Mouse (Mus musculus) MEL (cell line): ENCODE results near the gene C3ar1. TPM values are rescaled to one million over a fixed set of nuclear protein-coding genes. Genes with fewer than 3 reads are reported as not detected.

Experiments used
- DNase-seq: peaks from one replicate; pipeline ENCODE4 v3.0.0; 2011; ENCODE audit warnings: low read depth, low spot score
- H3K27ac ChIP-seq: 2 replicates; pipeline ENCODE4 v1.5.1; 2012; ENCODE audit warnings: low read depth, mild to moderate bottlenecking, control low read depth, low read length, moderate library complexity; ENCODE audit not compliant: control insufficient read depth
- H3K27me3 ChIP-seq, 2 experiments: fragments of 150-350 bp in 1 of 2; sonication (generic) in 1 of 2; 2 replicates each; pipeline ENCODE4 v1.6.1; 2012; ENCODE audit warnings: low read length in 2 of 2, mild to moderate bottlenecking in 2 of 2, improper control_type of control experiment in 1 of 2, moderate library complexity in 1 of 2; ENCODE audit not compliant: insufficient read depth in 2 of 2, control insufficient read depth in 1 of 2
- H3K36me3 ChIP-seq, 2 experiments: 2 replicates each; pipeline ENCODE4 v1.6.1; 2012 to 2014; ENCODE audit warnings: low read length in 2 of 2, improper control_type of control experiment in 1 of 2, inconsistent platforms in 1 of 2, mild to moderate bottlenecking in 1 of 2; ENCODE audit not compliant: insufficient read depth in 2 of 2, control insufficient read depth in 1 of 2
- H3K4me1 ChIP-seq, 2 experiments: fragments of 150-350 bp in 1 of 2; sonication (generic) in 1 of 2; 2 replicates each; pipeline ENCODE4 v1.6.1; 2012; ENCODE audit warnings: low read length in 2 of 2, improper control_type of control experiment in 1 of 2, mild to moderate bottlenecking in 1 of 2; ENCODE audit not compliant: insufficient read depth in 2 of 2, control insufficient read depth in 1 of 2
- H3K4me3 ChIP-seq, 2 experiments: fragments of 150-350 bp in 1 of 2; sonication (generic) in 1 of 2; 2 replicates each; pipeline ENCODE4 v1.5.1; 2012; ENCODE audit warnings: low read depth in 2 of 2, low read length in 2 of 2, mild to moderate bottlenecking in 2 of 2, moderate library complexity in 2 of 2, control low read depth in 1 of 2, improper control_type of control experiment in 1 of 2; ENCODE audit not compliant: control insufficient read depth in 1 of 2, insufficient read depth in 1 of 2
- H3K79me2 ChIP-seq: 2 replicates; pipeline ENCODE4 v1.6.1; 2012; ENCODE audit warnings: mild to moderate bottlenecking, low read length, moderate library complexity; ENCODE audit not compliant: control insufficient read depth, poor library complexity, insufficient read depth
- H3K9ac ChIP-seq: 2 replicates; pipeline ENCODE4 v1.6.1; 2012; ENCODE audit warnings: low read depth, mild to moderate bottlenecking, control low read depth, low read length, moderate library complexity; ENCODE audit not compliant: control insufficient read depth, poor library complexity, severe bottlenecking
- H3K9me3 ChIP-seq: fragments of 150-350 bp; sonication (generic); replicated peaks from 2 replicates; pipeline ENCODE4 v1.6.1; 2012; ENCODE audit warnings: mild to moderate bottlenecking, low read length, improper control_type of control experiment, moderate library complexity; ENCODE audit not compliant: insufficient read depth
- BHLHE40 ChIP-seq: IDR thresholded peaks from 2 replicates; pipeline ENCODE4 v1.6.1; 2012; ENCODE audit warnings: low read depth, mild to moderate bottlenecking, inconsistent platforms, low read length, improper control_type of control experiment, borderline replicate concordance
- CHD1 ChIP-seq: IDR thresholded peaks from 2 replicates; pipeline ENCODE4 v1.6.1; 2012; ENCODE audit warnings: low read depth, mild to moderate bottlenecking, inconsistent platforms, low read length, improper control_type of control experiment
- CHD2 ChIP-seq: IDR thresholded peaks from 2 replicates; pipeline ENCODE4 v1.6.1; 2011; ENCODE audit warnings: low read length, improper control_type of control experiment
- CTCF ChIP-seq, 3 experiments: IDR thresholded peaks in 2 of 3; conservative IDR thresholded peaks in 1 of 3; 2 replicates each; pipeline ENCODE4 v1.5.1; 2011 to 2012; ENCODE audit warnings: low read length in 3 of 3, low read depth in 2 of 3, mild to moderate bottlenecking in 2 of 3, improper control_type of control experiment in 1 of 3, inconsistent platforms in 1 of 3, mixed read lengths in 1 of 3, moderate library complexity in 1 of 3; ENCODE audit not compliant: control insufficient read depth in 1 of 3, insufficient read depth in 1 of 3, poor library complexity in 1 of 3, severe bottlenecking in 1 of 3
- E2F4 ChIP-seq: IDR thresholded peaks from 2 replicates; pipeline ENCODE4 v1.6.1; 2011; ENCODE audit warnings: low read depth, low read length, improper control_type of control experiment, borderline replicate concordance
- ELF1 ChIP-seq: IDR thresholded peaks from 2 replicates; pipeline ENCODE4 v1.6.1; 2014; ENCODE audit warnings: low read depth, mild to moderate bottlenecking, inconsistent platforms, low read length, improper control_type of control experiment, moderate library complexity
- EP300 ChIP-seq, 2 experiments: IDR thresholded peaks; 2 replicates each; pipeline ENCODE4 v1.6.1; 2011; ENCODE audit warnings: improper control_type of control experiment in 2 of 2, low read length in 2 of 2, low read depth in 1 of 2, mild to moderate bottlenecking in 1 of 2
- ETS1 ChIP-seq: IDR thresholded peaks from 2 replicates; pipeline ENCODE4 v1.6.1; 2012; ENCODE audit warnings: low read depth, mild to moderate bottlenecking, inconsistent platforms, low read length, improper control_type of control experiment, moderate library complexity
- GABPA ChIP-seq: IDR thresholded peaks from 2 replicates; pipeline ENCODE4 v1.6.1; 2012; ENCODE audit warnings: low read depth, mild to moderate bottlenecking, inconsistent platforms, low read length, improper control_type of control experiment, moderate library complexity
- GATA1 ChIP-seq: IDR thresholded peaks from 2 replicates; pipeline ENCODE4 v1.6.1; 2011; ENCODE audit warnings: low read depth, low read length, improper control_type of control experiment
- JUND ChIP-seq: IDR thresholded peaks from 2 replicates; pipeline ENCODE4 v1.6.1; 2011; ENCODE audit warnings: low read depth, mild to moderate bottlenecking, improper control_type of control experiment, low read length
- KAT2A ChIP-seq: conservative IDR thresholded peaks from 2 replicates; pipeline ENCODE4 v1.6.1; 2012; ENCODE audit warnings: low read depth, low read length, improper control_type of control experiment, inconsistent platforms
- MAFK ChIP-seq: IDR thresholded peaks from 2 replicates; pipeline ENCODE4 v1.6.1; 2011; ENCODE audit warnings: low read depth, mild to moderate bottlenecking, low read length, improper control_type of control experiment, borderline replicate concordance
- MAX ChIP-seq: IDR thresholded peaks from 2 replicates; pipeline ENCODE4 v1.6.1; 2011; ENCODE audit warnings: low read length, improper control_type of control experiment
- MAZ ChIP-seq: IDR thresholded peaks from 2 replicates; pipeline ENCODE4 v1.6.1; 2012; ENCODE audit warnings: low read depth, mild to moderate bottlenecking, inconsistent platforms, low read length, improper control_type of control experiment
- MEF2A ChIP-seq: IDR thresholded peaks from 2 replicates; pipeline ENCODE4 v1.6.1; 2014; ENCODE audit warnings: low read depth, mild to moderate bottlenecking, inconsistent platforms, low read length, improper control_type of control experiment; ENCODE audit not compliant: poor library complexity, insufficient replicate concordance, severe bottlenecking; ENCODE audit errors: extremely low read depth
- MYC ChIP-seq: IDR thresholded peaks from 2 replicates; pipeline ENCODE4 v1.6.1; 2011; ENCODE audit warnings: low read depth, mild to moderate bottlenecking, low read length, improper control_type of control experiment, moderate library complexity
- NELFE ChIP-seq: IDR thresholded peaks from 2 replicates; pipeline ENCODE4 v1.6.1; 2011; ENCODE audit warnings: low read depth, low read length, improper control_type of control experiment
- NRF1 ChIP-seq: IDR thresholded peaks from 2 replicates; pipeline ENCODE4 v1.6.1; 2014; ENCODE audit warnings: low read depth, mild to moderate bottlenecking, inconsistent platforms, low read length, improper control_type of control experiment, moderate library complexity; ENCODE audit not compliant: poor library complexity, insufficient read depth, severe bottlenecking
- RAD21 ChIP-seq: IDR thresholded peaks from 2 replicates; pipeline ENCODE4 v1.6.1; 2011; ENCODE audit warnings: mild to moderate bottlenecking, low read depth, low read length, improper control_type of control experiment
- RCOR1 ChIP-seq: IDR thresholded peaks from 2 replicates; pipeline ENCODE4 v1.6.1; 2012; ENCODE audit warnings: low read depth, mild to moderate bottlenecking, inconsistent platforms, low read length, improper control_type of control experiment
- SMC3 ChIP-seq: IDR thresholded peaks from 2 replicates; pipeline ENCODE4 v1.6.1; 2011; ENCODE audit warnings: low read depth, low read length, improper control_type of control experiment
- TAL1 ChIP-seq: IDR thresholded peaks from 2 replicates; pipeline ENCODE4 v1.6.1; 2012; ENCODE audit warnings: mild to moderate bottlenecking, inconsistent platforms, low read length, moderate library complexity, mixed read lengths
- TBP ChIP-seq: IDR thresholded peaks from 2 replicates; pipeline ENCODE4 v1.8.0; 2011; ENCODE audit warnings: low read depth, low read length, improper control_type of control experiment
- USF1 ChIP-seq: IDR thresholded peaks from 2 replicates; pipeline ENCODE4 v1.6.1; 2014; ENCODE audit warnings: low read depth, mild to moderate bottlenecking, inconsistent platforms, low read length, improper control_type of control experiment, moderate library complexity
- USF2 ChIP-seq, 2 experiments: IDR thresholded peaks; 2 replicates each; pipeline ENCODE4 v1.6.1; 2011 to 2012; ENCODE audit warnings: improper control_type of control experiment in 2 of 2, low read length in 2 of 2, borderline replicate concordance in 1 of 2, inconsistent platforms in 1 of 2, low read depth in 1 of 2, mild to moderate bottlenecking in 1 of 2; ENCODE audit not compliant: insufficient read depth in 1 of 2
- ZC3H11A ChIP-seq: IDR thresholded peaks from 2 replicates; pipeline ENCODE4 v1.6.1; 2012; ENCODE audit warnings: low read depth, mild to moderate bottlenecking, inconsistent platforms, low read length, improper control_type of control experiment
- ZMIZ1 ChIP-seq: IDR thresholded peaks from 2 replicates; pipeline ENCODE4 v1.6.1; 2012; ENCODE audit warnings: low read depth, mild to moderate bottlenecking, inconsistent platforms, low read length, improper control_type of control experiment, moderate library complexity
- polyA plus RNA-seq, 2 experiments: library from polyadenylated mRNA; stranded (reverse) in 1 of 2; unstranded in 1 of 2; fragments of >175 nt in 1 of 2; fragments of >200 nt in 1 of 2; gene quantifications; 2 replicates each; pipeline versions ENCODE4 v1.2.1 to v1.2.4; 2012; ENCODE audit warnings: low replicate concordance in 2 of 2, low read depth in 1 of 2; ENCODE audit not compliant: insufficient read length in 2 of 2, insufficient read depth in 1 of 2, missing spikeins in 1 of 2
- total RNA-seq: library from RNA; depleted of rRNA; stranded (reverse); fragments of 300-350 nt; gene quantifications from 2 replicates; pipeline ENCODE4 v1.2.3, GENCODE M21; 2012

C3ar1 gene
- total and polyA plus RNA-seq, 3 experiments, result 0.33 to 0.69 TPM; not detected in 1

- peaks cover 12 to 17% of the 10 kb centered on the region in 2 experiments for H3K36me3 ChIP-seq
Observed at GRCm38 (mm10) chr6:122879141-122879735, 23.3 kb upstream of the C3ar1 start.

GRCm38 (mm10) chr6:122874720-122875389 is 18.9 kb upstream of the C3ar1 start:
- Histone ChIP-seq H3K36me3 (peaks cover 6 to 15% of the 10 kb centered on the region in 2 experiments), H3K4me3 (peak overlapping the region; percentile 83 to 100), H3K79me2 (peaks cover 24% of the 10 kb centered on the region), H3K9me3 (no peaks in the 10 kb centered on the region), H3K27me3 (no peaks in the 10 kb centered on the region), H3K4me1 (peaks cover 2 to 6% of the 10 kb centered on the region in 2 experiments; a peak in 2 of 4 replicates), H3K9ac (peak overlapping the region; percentile 99), H3K27ac (peak overlapping the region; percentile 50)
- no peak for DNase-seq
- TF ChIP-seq GATA1 (no peak), MAX (0 out of 2 replicates have a peak, but pooled peaks have one; percentile 55), CHD1 (no peak), TBP (no peak), MEF2A (no peak), ETS1 (no peak), KAT2A (no peak; the same call in 1 of the 2 replicates), ZMIZ1 (peak; percentile 5; the same call in 1 of the 2 replicates), CTCF (IDR thresholded peaks at IDR 0.05 in 2 of 3, conservative IDR thresholded peaks at IDR 0.05 in 1 of 3; ENCODE audit: control insufficient read depth in 1 of 3, insufficient read depth in 1 of 3, low read depth in 2 of 3, low read length in 3 of 3, poor library complexity in 1 of 3, severe bottlenecking in 1 of 3) (no peak), MYC (peak; percentile 35; the same call in 1 of the 2 replicates), E2F4 (no peak), TAL1 (no peak), CHD2 (no peak), RAD21 (no peak), ELF1 (no peak), USF1 (no peak), SMC3 (no peak), EP300 (IDR thresholded peaks at IDR 0.05; ENCODE audit: low read depth in 1 of 2, low read length in 2 of 2) (no peak), USF2 (IDR thresholded peaks at IDR 0.05; ENCODE audit: borderline replicate concordance in 1 of 2, insufficient read depth in 1 of 2, low read depth in 1 of 2, low read length in 2 of 2) (no peak), MAFK (no peak), NRF1 (no peak), BHLHE40 (no peak)

More at GRCm38 (mm10) chr6:122879141-122879735, 23.3 kb upstream of the C3ar1 start:
- Histone ChIP-seq H3K9me3 (no peaks in the 10 kb centered on the region), H3K27me3 (no peaks in the 10 kb centered on the region), H3K79me2 (peaks cover 24% of the 10 kb centered on the region), H3K27ac (no peak overlapping the region), H3K9ac (no peak overlapping the region), H3K4me3 (no peak overlapping the region), H3K4me1 (peaks cover 2 to 6% of the 10 kb centered on the region in 2 experiments; a peak in 2 of 4 replicates)
- DNase-seq, result no peak
- TF ChIP-seq E2F4, result no peak
- TF ChIP-seq GABPA, result no peak
- no peak for TF ChIP-seq ZMIZ1
- no peak for TF ChIP-seq EP300 (IDR thresholded peaks at IDR 0.05; ENCODE audit: low read depth in 1 of 2, low read length in 2 of 2)
- no peak for TF ChIP-seq TAL1
- no peak for TF ChIP-seq MEF2A
- no peak for TF ChIP-seq GATA1
- no peak for TF ChIP-seq RCOR1
- no peak for TF ChIP-seq BHLHE40
- no peak for TF ChIP-seq USF2 (IDR thresholded peaks at IDR 0.05; ENCODE audit: borderline replicate concordance in 1 of 2, insufficient read depth in 1 of 2, low read depth in 1 of 2, low read length in 2 of 2)
- no peak for TF ChIP-seq JUND
- TF ChIP-seq NELFE, result no peak
- TF ChIP-seq ZC3H11A, result no peak
- no peak for TF ChIP-seq ELF1
- TF ChIP-seq MAX, result no peak
- no peak for TF ChIP-seq MAFK
- TF ChIP-seq CHD1, result no peak
- TF ChIP-seq MAZ, result no peak
